ENCODE assay signal across 8 mouse cellular contexts in genomic region chrX:164183844-164184243, GRCm38 (mm10). TPM values are rescaled to one million over a fixed set of nuclear protein-coding genes. Genes with fewer than 3 reads are reported as not detected.
A peak's percentile ranks its signal among the peaks of the same experiment; 100 is the strongest.
DNase-seq lines count a peak whose midpoint lies in the region; ATAC-seq and TF ChIP-seq lines count a peak whose summit lies in the region.

No protein-coding gene starts in this region.

- no peaks in the 10 kb centered on the region for H3K4me1 ChIP-seq in cortical plate, adult 2 months (ENCODE audit: control insufficient read depth, insufficient read depth, low read length)
- H3K4me1 ChIP-seq in midbrain, postnatal 0 days (ENCODE audit: insufficient read depth, low read length), result no peaks in the 10 kb centered on the region

- H3K27ac ChIP-seq in cortical plate, adult 2 months (ENCODE audit: insufficient read depth, low read length), result no peak overlapping the region
- no peak overlapping the region for H3K27ac ChIP-seq in left cerebral cortex, adult 2 months
- no peak overlapping the region for H3K27ac ChIP-seq in midbrain, postnatal 0 days (ENCODE audit: low read depth, low read length)

- H3K9ac ChIP-seq in midbrain, postnatal 0 days (replicated peaks; ENCODE audit: low read length, poor library complexity, severe bottlenecking), result no peak overlapping the region

- intact Hi-C loops in heart, postnatal 10 days (cut with DNase I), result loop anchor here (1.0 kb wide), 3 partner anchors 103 to 265 kb away; no protein-coding TSS in a partner anchor
- intact Hi-C loops in left cerebral cortex, adult 2 months (cut with DNase I), result loop anchor here (1.0 to 2.0 kb wide), 3 partner anchors 103 to 265 kb away; no protein-coding TSS in a partner anchor

- H3K27me3 ChIP-seq in midbrain, postnatal 0 days (ENCODE audit: insufficient read depth, low read length), result no peaks in the 10 kb centered on the region

- TF ChIP-seq CTCF in cortical plate, adult 2 months (IDR thresholded peaks at IDR 0.05; ENCODE audit: extremely low read depth, insufficient read depth, low read length), result peak; percentile 59
- peak; percentile 73 for TF ChIP-seq CTCF in left cerebral cortex, adult 2 months (IDR thresholded peaks at IDR 0.05)
- TF ChIP-seq CTCF in midbrain, postnatal 0 days (IDR thresholded peaks at IDR 0.05), result peak; percentile 82

- no peak for ATAC-seq in midbrain, postnatal 0 days (ENCODE audit: low FRiP score)
- ATAC-seq in monocyte, adult 5-6 weeks (replicated peaks; ENCODE audit: insufficient number of reproducible peaks, low FRiP score, low TSS enrichment, poor library complexity, severe bottlenecking), result no peak

- WGBS in midbrain, postnatal 0 days, result 40% methylated on average over 3 of the region's 3 CpGs

- no peak overlapping the region for H3K4me3 ChIP-seq in cortical plate, adult 2 months (ENCODE audit: insufficient read depth, low read length)
- H3K4me3 ChIP-seq in left cerebral cortex, adult 2 months, result no peak overlapping the region
- H3K4me3 ChIP-seq in midbrain, postnatal 0 days (ENCODE audit: low read depth, low read length), result no peak overlapping the region

- peak; percentile 3 for DNase-seq in ovary, adult 18-20 months (ENCODE audit: low spot score)
- no peak for DNase-seq in ovary, postnatal 10 days (ENCODE audit: low spot score)
- peak; percentile 14 for DNase-seq in WW6 (ENCODE audit: low read depth, low spot score)
- DNase-seq in heart, postnatal 10 days, result peak; percentile 50 to 69
- DNase-seq in left cerebral cortex, adult 2 months (ENCODE audit: extremely low spot score in 1 of 2, low spot score in 2 of 2), result peak; percentile 10 to 15
- peak; percentile 70 for DNase-seq in midbrain, postnatal 0 days (ENCODE audit: low spot score)

- no peaks in the 10 kb centered on the region for H3K36me3 ChIP-seq in midbrain, postnatal 0 days (ENCODE audit: insufficient read depth, low read length)

- no peak overlapping the region for H3K4me2 ChIP-seq in midbrain, postnatal 0 days (ENCODE audit: low read depth, low read length, poor library complexity, severe bottlenecking)

- H3K9me3 ChIP-seq in midbrain, postnatal 0 days (ENCODE audit: low read length), result no peaks in the 10 kb centered on the region

- TF ChIP-seq POLR2A in cortical plate, adult 2 months (IDR thresholded peaks at IDR 0.05; ENCODE audit: extremely low read depth, insufficient read depth, low read length), result no peak

RNA-seq across cellular contexts. Expression of gene Ace2, which starts 44.7 kb away (rescaled TPM):
- polyA plus RNA-seq in cortical plate, adult 2 months (2012; rRNA removed), result 1.2 and 1.6 TPM in 2 replicates
- under 1 TPM; 0.65 to 0.69 TPM for total RNA-seq in heart, postnatal 10 days (2021)
- total RNA-seq in left cerebral cortex, adult 2 months (2021), result 1 to 10 TPM; 1.1 to 1.7 TPM
- total RNA-seq in midbrain, postnatal 0 days (2014; rRNA removed), result 0.05 and 0.76 TPM in 2 replicates
- 0.68 and 0.71 TPM in 2 replicates for polyA plus RNA-seq in midbrain, postnatal 0 days (2015; fragmentation: Nextera tagmentation; extraction: Ambion mirVana)
- total RNA-seq in monocyte, adult 5-6 weeks (2017), result not detected in 3 replicates
